Mouse (Mus musculus) brain, embryonic 14.5 days (tissue): Measurements from ENCODE around the gene Ascc2.

Experiments used
- CTCF ChIP-seq: fragments of 200-500 bp; IDR thresholded peaks from 2 replicates; pipeline ENCODE4 v1.5.1; 2012; ENCODE audit warnings: inconsistent platforms, mild to moderate bottlenecking, moderate library complexity, borderline replicate concordance; ENCODE audit not compliant: insufficient read depth, insufficient read length; ENCODE audit errors: extremely low read depth
- POLR2A ChIP-seq: fragments of 200-500 bp; IDR thresholded peaks from 2 replicates; pipeline ENCODE4 v1.6.1; 2012; ENCODE audit warnings: mild to moderate bottlenecking, inconsistent platforms, borderline replicate concordance; ENCODE audit not compliant: poor library complexity, insufficient read depth, insufficient read length, severe bottlenecking; ENCODE audit errors: extremely low read depth

GRCm38 (mm10) chr11:4690353-4690752 is 52.8 kb downstream of the Ascc2 start:
- TF ChIP-seq POLR2A (no peak), CTCF (no peak)
